Mouse (Mus musculus) A20 (cell line): ENCODE measurements around the gene Lat2.

Experiments used
- DNase-seq: peaks from one replicate; pipeline ENCODE4 v3.0.0-alpha.2; 2011; ENCODE audit warnings: low read depth, low spot score

The Lat2 gene

DNA sequence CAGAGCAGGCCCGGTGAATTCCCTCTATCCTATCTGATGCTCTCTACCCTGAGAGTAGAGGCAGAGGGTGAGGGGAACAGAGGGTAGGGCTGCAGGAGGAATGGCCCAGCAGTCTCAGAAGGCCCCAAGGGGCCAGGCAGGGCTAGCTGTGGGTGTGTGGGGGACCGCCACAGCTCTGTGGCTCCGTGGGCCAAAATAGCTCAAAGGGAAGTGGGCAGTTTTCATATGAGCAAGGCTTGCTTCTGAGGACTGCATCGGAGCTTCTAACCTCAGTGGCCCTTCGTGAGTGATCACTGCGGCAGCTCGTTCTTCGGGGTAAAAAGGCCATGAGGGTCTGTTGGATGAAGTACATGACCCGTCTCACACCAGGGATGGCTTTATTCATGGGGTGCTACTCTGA is 1.1 kb downstream of the Lat2 start:
- peak; percentile 93 for DNase-seq

DNA sequence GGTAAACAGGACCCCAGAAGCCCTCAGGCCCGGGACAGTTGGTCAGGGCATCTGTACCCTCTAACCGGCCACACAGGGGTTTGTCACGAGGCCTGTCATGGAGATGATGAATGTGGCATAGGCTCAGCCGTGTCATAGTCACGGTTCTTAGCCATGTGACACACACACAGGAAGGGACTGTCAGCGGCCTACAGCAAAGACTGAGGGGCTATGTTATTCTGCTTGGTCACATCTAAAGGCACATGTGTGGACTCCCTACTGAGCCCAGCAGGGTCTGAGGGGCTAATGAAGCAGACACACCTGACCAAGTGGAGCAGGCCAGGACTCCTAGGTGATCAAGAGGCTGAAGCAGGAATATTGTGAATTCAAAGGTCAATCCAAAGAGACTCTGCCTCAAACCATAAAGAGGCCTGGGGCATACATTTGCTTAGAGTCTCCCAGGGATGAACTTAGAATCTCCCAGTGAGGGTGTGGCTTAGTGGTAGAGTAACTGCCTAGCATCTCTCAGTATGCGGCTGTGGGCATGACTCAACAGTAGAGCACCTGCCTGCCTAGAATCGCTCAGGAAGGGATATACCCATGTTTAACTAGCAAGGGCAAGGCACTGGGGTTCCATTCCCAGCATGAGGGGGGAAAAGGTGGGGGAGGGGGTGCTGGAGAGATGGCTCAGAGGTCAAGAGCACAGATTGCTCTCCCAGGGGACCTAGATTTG is 2.9 kb downstream of the Lat2 start:
- peak; percentile 85 for DNase-seq

DNA sequence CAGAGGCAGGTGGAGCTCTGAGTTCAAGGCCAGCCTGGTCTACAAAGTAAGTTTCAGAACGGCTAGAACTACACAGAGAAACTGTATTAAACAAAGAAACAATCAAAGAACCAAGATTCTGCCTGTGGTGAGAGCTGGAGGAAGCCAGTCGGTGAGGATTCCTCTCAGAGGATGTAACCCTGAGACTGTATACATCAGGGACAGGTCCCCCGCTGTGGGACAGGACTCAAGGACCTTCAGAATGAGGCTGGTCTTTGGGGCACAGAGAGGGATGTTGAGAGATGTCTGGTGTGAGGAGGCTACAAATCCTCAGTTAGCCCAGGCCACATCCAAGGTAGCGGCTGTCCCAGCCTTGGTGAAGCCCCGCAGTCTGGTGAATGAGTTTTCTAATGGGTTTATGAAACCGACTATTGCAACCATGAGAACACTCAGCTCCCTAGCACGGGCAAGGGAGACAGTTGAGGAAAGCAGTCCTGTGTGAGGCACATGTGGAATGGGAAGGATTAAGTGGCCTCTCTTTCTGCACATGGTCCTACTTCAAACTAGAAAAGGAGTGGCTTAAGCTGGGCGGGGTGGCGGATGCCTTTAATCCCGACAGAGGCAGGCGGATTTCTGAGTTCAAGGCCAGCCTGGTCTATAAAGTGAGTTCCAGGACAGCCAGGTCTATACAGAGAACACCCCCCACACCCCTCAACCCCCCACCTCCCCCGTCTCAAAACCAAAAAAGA is 4.7 kb downstream of the Lat2 start:
- no peak for DNase-seq

DNA sequence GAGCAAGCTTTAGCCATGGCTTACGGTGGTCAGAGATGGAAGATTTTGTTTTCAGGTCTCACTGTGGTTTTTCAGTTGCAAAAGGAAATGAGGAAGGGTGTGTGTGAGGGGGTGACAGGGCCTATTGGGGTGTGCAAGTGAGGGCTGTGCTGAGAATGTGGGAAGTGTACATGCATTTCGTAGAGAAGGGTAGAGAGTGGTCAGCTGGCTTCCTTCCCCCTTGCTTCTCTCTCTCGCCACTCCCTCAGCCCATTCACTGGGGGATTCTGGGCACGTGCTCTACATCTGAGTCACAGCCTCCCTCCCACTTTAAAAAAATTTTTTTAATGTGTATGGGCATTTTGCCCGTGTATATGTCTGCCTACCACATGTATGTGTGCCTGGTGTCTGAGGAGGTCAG is 7.7 kb downstream of the Lat2 start:
- no peak for DNase-seq

DNA sequence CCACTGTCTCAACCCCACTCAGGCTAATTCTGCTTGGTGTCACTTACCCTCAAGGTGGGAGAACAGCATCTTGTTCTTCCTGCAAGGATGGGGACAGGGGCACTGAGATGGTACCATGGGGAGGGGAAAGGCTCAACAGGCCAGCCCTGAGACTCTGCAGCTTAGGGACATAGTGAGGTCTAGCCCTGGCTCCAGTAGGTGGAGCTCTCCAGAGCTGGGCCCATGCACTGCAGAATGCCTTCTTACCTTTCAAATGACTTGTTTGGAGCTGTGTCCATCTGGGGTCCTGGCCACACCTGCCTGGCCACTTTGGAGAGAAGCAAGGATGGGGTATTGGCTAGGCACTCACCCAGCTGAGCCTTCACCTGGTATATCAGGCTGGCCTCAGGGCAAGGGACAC is 8.5 kb downstream of the Lat2 start:
- no peak for DNase-seq

DNA sequence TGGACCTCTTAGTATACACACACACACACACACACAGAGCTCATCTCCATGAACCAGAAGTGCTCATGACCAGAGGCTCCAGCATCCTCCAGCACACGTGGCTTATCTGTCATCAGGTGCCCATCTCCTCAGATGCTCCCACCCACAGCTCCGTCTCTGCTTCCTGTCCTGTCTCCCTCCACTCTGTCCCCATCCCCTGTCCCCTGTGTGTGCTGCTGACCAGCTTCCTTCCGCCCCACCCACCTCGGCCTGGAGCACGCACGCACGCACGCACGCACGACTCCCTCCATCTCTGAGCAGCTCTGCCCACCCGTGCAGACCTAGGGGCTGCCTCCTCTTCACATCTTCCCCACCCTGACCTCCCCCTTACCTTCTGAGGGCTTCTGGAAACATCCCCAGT is 10.4 kb downstream of the Lat2 start:
- DNase-seq: no peak

DNA sequence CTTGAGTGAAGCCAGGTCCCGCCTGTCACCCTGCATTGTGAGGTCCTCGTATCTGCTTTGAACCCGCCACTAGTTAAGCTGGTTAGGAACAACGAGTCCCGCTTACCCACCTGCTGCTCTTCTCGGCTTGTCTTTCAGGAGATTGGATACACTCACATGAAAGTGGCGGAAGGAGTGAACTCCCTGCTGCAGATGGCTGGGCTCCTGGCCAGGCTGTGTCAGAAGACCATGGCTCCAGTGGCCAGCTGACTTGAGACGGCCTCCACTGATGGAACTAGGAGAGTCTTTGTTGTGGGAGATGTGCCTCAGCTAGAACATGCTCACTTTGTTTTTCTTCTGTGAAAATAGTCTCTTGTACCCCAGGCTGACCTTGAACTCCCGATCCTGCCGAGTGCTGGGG is 17.1 kb downstream of the Lat2 start:
- no peak for DNase-seq

DNA sequence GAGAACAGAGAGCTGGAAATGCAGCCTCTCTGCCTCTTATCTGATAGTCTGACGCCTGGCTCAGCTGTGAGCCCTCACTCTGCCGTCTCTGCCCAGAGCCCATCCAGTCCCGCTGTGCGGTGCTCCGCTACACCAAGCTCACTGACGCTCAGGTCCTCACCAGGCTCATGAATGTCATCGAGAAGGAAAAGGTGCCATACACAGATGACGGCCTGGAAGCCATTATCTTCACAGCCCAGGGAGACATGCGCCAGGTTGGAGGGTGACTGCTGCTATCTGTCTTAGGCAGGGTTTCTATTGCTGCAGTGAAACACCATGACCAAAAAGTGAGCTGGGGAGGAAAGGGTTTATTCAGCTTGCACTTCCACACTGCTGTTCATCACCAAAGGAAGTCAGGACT is 21.7 kb downstream of the Lat2 start:
- no peak for DNase-seq

DNA sequence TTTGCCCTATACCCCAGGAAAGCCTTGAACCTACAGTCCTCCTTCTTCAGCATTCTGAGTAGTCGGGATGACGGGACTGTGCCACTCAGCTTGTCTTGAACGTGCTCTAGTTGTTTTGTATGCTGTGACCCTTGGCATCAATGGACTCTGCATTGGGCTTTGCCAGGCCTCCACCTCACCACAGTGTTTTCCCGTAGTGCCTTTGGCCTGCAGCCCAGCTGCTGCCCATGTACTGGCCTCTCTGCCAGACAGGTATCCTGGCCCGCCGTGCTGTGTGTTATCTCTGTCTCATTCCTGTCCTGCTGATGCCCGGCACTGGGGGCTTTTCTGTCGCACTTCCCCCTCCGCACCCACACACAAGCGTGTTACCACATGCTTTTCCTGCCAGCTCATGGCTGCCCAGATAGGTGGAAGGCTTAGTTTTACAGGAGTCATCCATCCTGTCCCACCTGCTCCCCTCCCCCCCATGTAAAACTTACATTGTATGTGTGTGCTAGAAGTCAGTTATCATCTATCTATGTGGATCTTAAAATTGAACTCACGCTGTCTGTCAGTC is 22.7 kb downstream of the Lat2 start:
- no peak for DNase-seq

DNA sequence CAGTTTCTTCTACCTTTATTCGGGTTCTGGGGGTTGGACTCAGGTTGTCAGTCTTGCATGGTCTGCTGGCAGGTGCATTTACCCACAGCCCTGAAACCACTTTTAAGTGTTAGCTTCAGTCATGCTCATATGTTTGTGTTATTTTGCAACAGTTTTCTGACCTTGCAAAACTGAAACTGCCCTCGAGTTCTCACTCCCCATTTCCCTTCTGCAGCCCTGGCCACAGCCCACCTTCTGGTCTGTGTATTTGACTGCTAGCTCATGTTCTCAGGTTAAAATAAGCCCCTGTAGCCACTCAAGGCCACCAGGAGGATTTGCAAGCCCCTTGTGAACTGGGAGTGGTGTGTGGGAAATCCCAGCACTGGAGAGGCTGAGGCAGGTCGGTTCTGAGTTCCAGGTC is 24.9 kb downstream of the Lat2 start:
- DNase-seq: no peak

DNA sequence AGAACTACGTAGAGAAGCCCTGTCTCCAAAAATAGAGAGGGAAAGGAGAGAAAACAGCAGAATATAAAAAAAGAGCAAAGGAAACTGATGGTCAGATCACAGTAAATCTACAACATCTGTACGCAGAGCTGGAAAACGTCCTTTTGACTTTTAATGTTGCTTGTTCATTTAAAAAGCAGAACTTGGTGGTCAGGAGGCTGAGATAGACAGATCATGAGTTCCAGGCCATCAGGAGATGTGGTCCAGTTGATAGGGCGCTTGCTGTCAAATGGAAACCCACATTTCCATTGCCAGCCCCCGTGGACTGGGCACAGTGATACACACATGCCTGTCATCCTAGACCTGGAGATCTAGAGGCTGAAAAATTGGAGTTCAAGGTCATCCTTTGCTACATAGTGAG is 30.0 kb downstream of the Lat2 start:
- no peak for DNase-seq

DNA sequence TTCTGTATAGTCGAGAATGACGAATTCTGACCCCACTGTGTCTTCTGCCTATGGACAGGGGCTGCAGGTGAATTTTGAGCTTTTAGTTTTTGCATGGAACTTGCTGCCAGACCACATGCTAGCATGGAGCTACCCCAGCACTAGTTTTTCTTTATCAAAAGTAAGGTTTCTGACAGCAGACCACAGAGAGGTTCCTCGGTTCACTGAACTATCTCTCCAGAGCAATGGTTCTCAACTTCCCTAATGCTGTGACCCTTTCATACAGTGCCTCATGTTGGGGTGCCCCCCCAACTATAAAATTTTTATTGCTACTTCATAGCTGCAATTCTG is 31.0 kb downstream of the Lat2 start:
- peak; percentile 63 for DNase-seq

DNA sequence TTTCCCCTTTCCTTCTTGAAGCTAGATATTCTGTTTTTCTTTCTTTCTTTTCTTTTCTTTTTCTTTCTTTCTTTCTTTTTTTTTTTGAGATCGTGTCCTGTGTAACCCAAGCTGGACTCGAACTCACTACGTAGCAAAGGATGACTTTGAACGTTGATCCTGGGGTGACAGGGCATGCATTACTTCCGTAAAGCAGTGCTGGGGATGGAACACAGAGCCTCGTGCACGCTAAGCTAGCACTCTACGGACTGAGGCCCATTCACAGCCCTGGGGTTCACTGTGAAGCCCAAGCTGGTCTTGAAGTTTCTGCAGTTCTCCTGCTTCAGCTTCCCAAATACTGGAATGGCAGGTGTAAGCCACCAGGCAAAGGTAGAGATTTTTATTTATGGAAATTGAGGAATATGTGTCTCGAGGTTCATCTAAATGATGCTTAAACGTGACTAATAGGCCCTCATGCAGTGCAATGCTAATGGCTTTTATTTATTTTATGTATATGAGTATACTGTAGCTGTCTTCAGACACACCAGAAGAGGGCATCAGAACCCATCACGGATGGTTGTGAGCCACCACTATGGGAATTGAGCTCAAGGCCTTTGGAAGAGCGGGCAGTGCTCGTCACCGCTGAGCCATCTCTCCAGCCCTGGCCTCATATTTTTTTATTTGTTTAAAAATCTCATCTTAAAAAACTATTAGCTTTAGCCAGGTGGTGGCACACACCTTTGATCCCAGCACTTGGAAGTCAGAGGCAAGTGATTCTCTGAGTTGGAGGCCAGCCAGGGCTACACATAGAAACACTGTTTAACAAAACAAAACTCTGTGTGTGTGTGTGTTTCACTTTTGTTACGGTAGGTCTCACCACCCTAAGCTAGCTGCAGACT is 31.6 kb downstream of the Lat2 start:
- DNase-seq: peak; percentile 71

DNA sequence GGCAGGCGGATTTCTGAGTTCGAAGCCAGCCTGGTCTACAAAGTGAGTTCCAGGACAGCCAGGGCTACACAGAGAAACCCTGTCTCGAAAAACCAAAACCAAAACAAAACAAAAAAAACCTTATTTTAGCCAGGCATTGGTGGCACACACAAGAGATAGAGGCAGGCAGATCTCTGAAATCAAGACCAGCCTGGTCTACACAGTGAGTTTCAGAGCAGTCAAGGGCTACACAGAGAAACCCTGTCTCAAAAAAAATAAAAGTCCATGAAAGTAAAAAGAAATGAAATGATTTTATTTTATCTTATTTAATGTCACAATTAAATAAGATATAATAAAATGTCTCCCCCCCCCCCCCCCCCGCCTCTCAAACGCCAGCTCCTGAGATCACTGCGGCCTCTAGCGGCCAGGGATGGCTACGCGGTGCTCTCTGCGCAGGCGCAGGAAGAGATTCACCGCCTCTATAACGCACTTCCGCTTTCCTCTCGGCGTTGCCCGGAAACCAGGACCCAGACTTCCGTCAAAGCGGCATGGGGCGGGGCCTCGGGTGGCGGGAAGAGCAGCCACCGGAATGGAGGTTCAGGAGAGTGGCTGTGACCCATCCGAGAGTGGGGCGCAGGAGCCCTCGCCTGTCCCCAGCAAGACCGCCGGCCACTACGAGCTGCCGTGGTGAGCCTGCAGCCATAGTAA is 32.5 kb downstream of the Lat2 start:
- DNase-seq: peak; percentile 97

DNA sequence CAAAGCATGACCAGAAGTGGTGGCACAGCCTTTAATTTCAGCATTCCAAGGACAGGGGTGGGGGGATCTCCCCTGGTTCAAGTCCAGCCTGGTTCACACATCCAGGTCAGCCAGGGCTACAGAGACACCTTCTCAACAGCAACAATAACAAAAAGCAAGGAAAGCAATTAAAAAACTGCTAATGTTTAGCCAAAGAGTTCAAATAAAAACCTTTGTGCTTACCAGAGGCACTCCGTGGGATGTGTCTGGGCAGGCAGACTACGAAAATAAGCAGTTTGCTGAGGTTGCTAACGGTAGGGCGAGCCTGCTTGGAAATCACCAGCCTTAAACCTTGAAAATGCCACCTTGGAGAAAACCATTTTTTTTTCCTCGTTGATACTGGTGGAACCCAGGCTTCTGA is 33.7 kb downstream of the Lat2 start, which contains the start of gene Rfc2:
Gene Rfc2 (plus strand): TSS at position 221 of the 400 bp plus-strand sequence.
- no peak for DNase-seq

DNA sequence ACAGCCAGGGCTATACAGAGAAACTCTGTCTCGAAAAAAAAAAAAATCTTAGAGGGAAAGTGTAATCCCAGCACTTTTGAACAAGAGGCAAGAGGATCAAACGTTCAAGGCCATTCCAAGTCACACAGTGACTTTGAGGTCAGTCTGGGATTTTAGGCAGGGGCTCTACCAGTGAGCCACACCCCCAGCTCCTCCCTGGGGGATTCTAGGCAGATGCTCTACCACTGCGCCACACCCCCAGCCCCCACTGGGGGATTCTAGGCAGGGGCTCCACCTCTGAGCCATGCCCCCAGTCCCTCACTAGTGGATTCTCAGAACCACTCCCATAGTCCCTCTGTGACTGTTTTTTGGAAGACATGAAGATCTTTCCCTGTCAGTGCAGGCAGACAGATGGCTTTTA is 35.7 kb downstream of the Lat2 start:
- DNase-seq: no peak

DNA sequence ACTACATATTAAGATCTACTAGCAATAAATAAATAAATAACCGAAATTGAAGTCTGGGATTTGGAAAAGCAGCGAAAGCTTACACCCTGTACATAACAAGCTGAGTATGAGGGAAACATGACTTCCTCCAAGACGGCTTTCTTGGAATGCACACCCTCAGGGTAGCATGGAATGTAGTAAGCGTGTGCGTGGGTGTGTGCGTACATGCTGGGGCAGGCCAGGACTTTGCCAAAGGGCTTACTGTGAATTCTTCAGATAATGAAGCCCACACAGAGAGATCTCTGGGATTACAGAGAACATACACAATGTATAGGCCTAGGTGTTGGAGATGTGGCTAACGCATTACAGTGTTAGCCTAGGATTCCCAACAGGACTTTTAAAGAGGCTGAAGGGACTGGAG is 37.3 kb downstream of the Lat2 start:
- DNase-seq: no peak

DNA sequence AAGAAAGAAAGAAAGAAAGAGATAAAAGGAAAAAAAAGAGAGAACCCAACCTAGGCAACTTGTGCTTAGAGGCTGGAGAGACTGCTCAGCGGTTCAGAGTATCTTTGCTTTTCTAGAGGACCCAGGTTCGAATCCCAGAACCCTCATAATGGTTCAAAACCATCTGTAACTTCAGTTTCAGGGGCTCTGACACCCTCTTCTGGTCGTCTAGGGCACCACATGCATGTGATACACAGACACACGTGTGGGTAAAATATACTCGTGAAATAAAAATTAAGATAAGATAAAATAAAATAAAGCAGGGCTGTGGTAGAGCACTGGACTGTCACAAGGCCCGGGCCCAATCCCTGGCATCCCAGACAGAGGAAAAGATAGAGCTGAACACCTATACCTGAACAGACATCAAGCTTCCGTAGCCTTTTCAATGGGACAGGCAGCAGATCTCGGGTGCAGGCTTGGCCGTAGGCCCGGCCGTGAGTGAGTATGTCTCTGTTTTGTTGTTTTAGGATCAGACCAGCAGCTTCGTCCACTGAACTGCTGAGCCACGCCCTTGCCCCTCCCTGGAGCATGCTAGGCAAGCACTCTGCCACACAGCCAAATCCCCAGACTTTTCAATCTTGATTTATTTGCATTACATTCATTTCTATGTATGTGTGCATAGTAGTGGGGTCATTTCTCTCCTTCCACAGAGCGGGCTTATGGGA is 38.2 kb downstream of the Lat2 start:
- DNase-seq: no peak

DNA sequence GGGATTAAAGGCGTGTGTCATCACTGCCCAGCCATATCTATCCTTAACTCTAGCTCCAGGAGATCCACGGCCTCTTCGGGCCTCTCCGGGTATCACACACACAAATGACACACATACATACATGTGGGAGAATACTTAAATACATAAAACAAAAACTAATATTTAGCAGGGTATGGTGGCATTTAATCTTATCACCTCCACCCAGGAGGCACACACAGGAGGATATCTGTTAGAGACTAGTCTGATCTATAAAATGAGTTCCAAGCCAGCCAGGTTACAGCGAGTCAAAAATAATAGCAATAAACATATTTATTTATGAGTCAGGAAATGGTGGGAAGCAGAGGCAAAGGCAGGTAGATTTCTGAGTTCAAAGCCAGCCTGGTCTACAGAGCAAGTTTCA is 39.0 kb downstream of the Lat2 start:
- no peak for DNase-seq

DNA sequence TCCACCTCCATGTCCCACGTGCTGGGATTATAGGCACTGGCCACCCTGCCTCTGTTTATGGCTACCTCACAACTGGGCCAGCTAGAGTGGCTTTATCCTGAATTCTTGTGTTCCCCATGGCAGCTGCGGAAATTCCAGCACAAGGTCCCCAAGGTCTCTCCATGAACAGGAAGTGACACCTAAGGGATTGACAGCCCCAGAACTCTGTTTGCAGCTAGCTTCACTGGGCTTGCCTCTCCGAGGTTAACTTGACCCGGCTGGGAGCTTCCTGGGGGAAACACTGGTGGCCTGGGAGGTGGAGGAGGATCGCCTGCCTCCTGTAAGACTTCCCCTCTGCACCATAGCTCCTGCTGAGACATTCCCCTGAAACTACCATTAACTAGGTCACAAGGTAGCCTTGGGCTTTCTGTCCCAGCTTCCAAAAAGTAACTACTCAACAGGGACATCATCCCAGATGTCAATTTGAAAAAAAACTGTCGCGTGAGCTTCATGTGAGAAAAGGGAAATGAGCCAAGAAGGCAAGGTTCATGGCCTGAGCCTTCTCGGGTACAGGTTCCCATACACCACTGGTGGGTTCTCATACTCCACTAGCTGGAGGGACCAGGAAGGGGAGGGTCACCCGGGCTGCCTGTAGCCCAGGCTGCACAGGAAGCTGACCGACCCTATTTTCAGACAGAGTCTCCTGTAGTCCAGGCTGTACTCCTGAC is 42.2 kb downstream of the Lat2 start:
- peak; percentile 57 for DNase-seq
